Mouse (Mus musculus) splenic B cell, adult 2 months (primary cell): Measurements from ENCODE around the gene Tcf3.

Source experiments
- DNase-seq: peaks from one replicate; pipeline ENCODE4 v3.0.0-alpha.2; 2011; ENCODE audit warnings: low read depth, low spot score
- H3K27me3 ChIP-seq: 2 replicates; pipeline ENCODE4 v1.6.1; 2012; ENCODE audit warnings: mild to moderate bottlenecking, low read length, moderate library complexity, mixed read lengths; ENCODE audit not compliant: control insufficient read depth, poor library complexity, insufficient read depth, severe bottlenecking
- H3K36me3 ChIP-seq: 2 replicates; pipeline ENCODE4 v1.6.1; 2012; ENCODE audit warnings: mild to moderate bottlenecking, low read length, moderate library complexity, mixed read lengths; ENCODE audit not compliant: control insufficient read depth, poor library complexity, insufficient read depth, severe bottlenecking

Gene Tcf3

DNA sequence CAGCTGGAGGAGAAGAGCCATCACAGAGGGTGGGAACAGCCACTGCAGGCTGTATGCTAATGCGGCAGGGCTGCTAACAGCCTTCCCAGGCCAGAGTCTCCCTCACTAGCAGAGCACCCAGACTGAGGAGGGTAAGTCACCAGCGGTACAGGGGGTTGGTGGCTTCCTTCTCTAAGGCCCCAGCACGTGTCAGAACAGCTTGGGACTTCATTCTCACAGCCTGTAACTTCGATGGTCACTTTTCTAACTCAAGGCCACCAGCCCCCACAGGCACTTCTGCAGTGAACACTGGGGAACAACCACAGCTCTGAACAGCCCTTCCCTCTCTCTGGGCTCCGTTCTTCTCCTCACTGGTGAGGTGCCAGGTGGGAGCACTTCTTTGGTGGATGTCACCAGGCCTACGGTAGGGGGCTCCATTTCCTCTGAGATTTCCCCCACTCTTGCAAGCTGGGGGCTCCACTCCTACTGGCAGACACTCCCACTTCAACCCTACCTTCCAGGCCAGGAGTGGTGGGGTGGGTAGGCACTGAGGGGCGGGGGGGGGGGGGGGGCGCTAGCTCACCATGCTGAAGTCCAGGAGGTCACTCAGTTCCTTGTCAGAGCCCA, 3.0 kb downstream of the Tcf3 start:
- Histone ChIP-seq H3K36me3 (peaks cover 2% of the 10 kb centered on the region), H3K27me3 (no peaks in the 10 kb centered on the region)
- peak; percentile 39 for DNase-seq

DNA sequence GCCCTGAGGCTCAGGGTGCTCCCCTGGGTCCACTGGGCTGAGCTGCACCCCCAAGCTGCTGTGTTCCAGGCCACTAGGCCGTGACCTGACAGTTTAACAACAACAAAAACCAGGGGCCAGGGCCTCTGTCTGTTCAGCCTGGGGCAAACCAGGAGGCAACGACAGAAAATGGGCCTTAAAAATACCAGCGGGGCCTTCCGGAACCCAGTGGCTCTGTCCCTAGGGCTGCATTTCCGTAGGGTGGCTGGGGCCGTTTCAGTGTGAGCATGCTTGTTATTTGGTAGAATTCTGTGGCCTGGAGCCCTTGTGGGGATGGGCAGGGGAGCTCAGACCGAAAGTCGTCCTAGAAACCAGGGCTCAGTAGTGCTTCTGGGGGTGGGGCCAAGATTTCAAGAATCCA, 3.6 kb downstream of the Tcf3 start:
- no peaks in the 10 kb centered on the region for H3K27me3 ChIP-seq
- DNase-seq: peak; percentile 63
- H3K36me3 ChIP-seq: peaks cover 8% of the 10 kb centered on the region

DNA sequence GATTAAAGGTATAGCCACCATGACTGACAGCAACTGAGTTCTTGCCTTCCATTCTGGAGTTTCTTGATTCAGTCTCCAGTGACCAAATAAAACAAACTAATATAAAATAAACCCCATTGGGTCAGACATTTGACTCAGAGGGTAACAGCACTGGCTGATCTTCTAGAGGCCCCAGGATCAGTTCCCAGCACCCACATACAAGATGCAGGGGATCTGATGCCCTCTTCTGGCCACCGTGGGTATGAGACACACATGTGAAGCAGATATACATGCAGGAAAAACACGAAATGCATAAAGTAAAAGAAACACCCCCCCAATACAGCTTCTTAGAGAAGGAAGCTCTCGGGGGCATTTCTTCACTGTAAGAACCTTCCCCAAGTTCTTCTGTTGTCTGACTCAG, 8.4 kb downstream of the Tcf3 start:
- no peaks in the 10 kb centered on the region for H3K27me3 ChIP-seq

DNA sequence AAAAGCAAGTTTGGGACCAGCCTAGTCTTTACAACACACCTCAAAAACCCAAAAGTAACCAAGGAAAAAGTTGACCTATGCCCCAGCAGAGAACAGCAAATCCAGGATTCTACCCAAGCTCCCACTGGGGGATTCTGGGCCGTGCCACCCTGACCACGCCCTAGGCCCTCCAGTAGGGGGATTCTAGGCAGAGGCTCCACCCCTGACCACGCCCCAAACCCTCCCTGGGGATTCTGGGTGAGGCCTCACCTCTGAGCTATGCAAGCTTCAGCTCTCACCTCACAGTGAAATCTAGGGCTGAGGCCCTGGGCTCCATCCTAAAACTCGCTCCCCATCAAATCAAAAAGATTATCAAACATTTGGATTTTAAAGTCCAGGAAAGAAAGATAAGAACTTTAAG, 9.9 kb downstream of the Tcf3 start:
- DNase-seq: peak; percentile 72
- Histone ChIP-seq H3K36me3 (peaks cover 15% of the 10 kb centered on the region), H3K27me3 (no peaks in the 10 kb centered on the region)

More for the DNA sequence above, 8.4 kb downstream of the Tcf3 start:
- no peak for DNase-seq
- H3K36me3 ChIP-seq: peaks cover 15% of the 10 kb centered on the region

DNA sequence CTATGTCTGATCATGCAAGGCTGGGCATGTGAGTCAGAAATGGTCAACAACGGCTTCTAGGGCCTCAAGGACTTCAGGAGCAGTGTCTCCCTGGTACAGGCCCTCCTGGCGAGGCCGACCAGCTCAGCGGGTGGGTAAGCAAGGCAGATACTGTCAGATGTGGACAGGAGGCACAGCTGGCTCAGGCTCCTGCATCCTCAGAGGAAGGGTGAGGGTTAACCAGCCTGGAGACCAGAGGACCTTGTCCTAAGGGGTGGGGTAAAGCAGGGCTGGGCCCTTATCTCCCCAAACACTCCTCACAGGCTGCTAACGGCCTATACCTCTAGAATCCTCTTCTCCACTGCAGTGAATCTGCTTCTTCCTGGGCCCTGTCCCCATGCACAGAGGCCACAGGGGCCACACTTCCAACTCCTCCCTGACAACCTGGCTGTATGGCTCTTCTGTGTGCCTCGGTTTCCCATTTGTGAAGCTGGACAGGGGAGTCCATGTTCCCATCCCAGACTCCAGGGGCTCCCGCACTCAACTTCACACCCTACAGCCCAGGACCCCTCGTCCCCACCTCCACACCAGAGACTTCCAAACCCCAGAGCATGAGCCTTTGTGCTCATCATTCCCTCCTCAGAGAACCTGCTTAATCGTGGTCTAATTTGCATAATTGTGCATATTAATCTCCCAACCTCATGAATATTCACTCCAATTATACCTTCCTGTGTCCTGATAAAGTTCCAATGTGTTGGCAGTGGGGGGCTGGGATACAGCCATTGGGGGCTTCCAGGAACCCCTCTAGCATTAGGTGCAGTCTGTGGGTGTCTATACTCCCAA, 11.6 kb downstream of the Tcf3 start:
- no peaks in the 10 kb centered on the region for H3K27me3 ChIP-seq
- peaks cover 19% of the 10 kb centered on the region for H3K36me3 ChIP-seq
- no peak for DNase-seq

DNA sequence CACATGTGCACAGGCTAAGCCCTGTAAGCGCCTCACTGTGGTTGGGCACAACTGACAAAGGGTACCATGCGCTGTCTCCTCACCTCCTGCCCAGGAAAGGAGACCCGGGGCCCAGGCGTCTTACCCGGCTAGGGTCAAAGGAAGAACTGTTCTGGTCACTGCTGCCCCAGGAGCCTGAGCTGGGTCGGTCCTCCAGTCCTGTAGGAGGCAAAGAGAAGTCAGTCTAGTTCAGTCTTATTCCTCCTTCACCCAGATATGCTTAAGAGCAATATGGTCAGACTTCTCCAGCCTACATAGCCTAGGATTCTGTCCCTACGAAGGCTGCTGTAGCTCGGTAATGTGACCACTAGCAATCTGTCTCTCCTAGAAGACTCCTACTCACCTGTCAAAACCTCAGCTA, 12.2 kb downstream of the Tcf3 start:
- DNase-seq: no peak

DNA sequence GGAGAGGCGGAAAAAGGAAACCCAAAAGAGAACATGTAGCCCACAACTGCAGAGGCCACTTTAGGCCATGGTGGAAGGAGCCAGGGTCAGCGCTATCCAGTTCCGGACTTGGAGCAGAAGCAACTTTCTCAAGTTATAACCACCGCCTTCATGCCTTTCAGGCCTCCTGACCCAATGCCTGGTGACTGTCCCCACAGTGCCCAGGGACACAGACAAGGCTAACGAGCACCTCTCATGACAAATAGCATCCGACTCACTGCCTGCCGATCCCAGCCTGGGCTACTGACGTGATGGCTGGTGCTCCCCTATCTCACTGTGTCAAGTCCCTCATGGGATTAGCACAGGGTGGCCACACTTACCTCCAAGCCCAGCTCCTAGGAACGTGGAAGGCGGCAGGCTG, 12.7 kb downstream of the Tcf3 start:
- DNase-seq: no peak
- Histone ChIP-seq H3K27me3 (no peaks in the 10 kb centered on the region), H3K36me3 (peaks cover 22% of the 10 kb centered on the region)

More for the DNA sequence above, 12.2 kb downstream of the Tcf3 start:
- H3K27me3 ChIP-seq: no peaks in the 10 kb centered on the region
- peaks cover 21% of the 10 kb centered on the region for H3K36me3 ChIP-seq

DNA sequence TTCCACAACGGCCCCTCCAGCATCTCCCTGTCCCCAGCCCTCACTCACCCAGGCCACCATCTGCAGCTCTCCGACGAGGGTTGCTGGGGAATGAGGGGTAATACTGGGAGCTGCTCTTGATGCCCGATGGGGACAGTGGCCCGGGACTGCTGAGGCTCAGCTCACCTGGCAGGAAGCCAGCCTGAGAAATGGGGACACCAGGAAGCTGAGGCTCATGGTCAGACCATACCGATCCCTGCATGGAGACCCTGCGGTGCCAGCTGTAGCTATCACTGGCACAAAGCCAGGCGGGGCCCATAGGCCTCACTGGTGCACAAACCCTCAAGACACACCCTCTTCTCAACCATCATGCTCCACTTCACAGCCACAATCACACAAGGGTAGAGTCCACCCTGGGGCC, 14.0 kb downstream of the Tcf3 start:
- H3K36me3 ChIP-seq: peaks cover 18% of the 10 kb centered on the region
- DNase-seq: no peak
- no peaks in the 10 kb centered on the region for H3K27me3 ChIP-seq

DNA sequence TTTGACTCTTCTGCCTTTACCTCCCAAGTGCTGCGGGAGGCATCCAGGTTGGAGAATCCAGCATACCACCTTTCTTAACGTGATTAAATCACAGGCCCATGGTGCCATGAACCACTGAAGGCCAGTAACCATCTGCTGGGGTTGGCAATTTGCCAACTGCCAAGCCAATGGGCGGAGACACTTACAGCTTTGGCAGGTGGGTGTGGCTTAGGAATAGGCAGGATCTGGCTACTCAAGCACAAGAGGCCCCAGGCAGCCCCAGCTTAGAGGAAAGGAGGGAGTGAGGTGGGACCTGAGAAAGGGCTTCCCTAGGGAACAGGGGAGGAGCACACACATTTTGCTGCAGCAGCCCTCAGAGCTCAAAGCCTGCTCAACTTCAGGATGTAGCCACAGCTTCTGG, 15.1 kb downstream of the Tcf3 start:
- DNase-seq: no peak
- H3K36me3 ChIP-seq: peaks cover 18% of the 10 kb centered on the region
- no peaks in the 10 kb centered on the region for H3K27me3 ChIP-seq

DNA sequence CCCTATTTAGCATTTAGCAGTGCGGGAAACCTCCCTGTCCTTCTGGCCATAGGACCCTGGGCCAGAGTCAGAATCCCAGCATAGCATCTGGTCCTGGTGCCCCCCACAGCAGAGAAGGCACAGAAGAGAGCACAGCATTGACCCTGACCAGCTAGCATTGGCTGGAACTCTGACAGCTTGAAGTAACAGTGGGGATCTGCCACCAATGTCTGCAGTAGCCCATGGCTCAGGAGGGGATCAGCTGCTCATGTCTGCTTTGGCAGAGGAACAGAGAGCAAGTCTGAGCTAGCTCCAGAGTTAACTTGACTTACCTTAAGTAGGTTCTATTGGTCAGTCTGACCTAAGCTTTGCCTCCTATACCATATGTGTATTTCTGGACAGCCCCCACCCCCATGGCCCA, 15.6 kb downstream of the Tcf3 start:
- DNase-seq: no peak
- Histone ChIP-seq H3K36me3 (peaks cover 18% of the 10 kb centered on the region), H3K27me3 (no peaks in the 10 kb centered on the region)

DNA sequence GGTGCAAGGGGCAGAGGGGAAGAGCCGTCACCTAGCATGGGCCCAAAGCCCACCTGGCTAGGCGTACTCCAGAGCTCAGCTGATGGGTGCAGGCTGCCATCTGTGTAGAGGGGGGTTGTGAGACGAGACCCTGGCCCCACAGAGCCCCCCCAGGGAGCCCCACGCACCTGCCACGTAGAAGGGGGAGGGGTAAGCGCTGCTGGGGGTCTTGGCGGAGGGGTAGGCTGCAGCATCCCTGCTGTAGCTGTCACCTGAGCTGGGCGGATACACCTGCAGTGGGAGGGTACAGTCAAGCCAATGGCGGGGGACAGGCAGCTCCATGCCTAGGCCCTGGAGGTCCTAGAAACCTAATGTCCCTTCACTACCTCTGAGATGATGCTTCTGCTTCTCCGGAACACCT, 16.1 kb downstream of the Tcf3 start:
- Histone ChIP-seq H3K36me3 (peaks cover 18% of the 10 kb centered on the region), H3K27me3 (no peaks in the 10 kb centered on the region)
- no peak for DNase-seq

DNA sequence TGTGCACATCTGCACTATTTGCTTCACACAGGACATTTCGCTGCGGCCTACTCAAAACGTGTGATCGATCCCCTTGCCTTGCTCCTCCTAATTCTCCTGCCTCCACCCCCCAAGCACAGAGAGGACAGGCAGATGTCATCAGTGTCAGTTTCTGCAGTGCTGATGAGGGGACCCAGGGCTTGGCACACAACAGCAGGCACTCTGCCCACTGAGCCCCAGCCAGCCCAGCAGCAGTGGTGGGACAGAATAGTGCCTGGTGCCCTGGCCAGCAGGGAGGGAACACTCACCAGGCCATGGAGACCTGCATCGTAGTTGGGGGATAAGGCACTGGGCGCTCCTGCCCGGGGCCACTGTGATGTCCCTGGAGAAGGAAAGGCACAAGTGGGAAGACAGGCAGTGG, 17.9 kb downstream of the Tcf3 start:
- DNase-seq: no peak
- Histone ChIP-seq H3K27me3 (no peaks in the 10 kb centered on the region), H3K36me3 (peaks cover 13% of the 10 kb centered on the region)

DNA sequence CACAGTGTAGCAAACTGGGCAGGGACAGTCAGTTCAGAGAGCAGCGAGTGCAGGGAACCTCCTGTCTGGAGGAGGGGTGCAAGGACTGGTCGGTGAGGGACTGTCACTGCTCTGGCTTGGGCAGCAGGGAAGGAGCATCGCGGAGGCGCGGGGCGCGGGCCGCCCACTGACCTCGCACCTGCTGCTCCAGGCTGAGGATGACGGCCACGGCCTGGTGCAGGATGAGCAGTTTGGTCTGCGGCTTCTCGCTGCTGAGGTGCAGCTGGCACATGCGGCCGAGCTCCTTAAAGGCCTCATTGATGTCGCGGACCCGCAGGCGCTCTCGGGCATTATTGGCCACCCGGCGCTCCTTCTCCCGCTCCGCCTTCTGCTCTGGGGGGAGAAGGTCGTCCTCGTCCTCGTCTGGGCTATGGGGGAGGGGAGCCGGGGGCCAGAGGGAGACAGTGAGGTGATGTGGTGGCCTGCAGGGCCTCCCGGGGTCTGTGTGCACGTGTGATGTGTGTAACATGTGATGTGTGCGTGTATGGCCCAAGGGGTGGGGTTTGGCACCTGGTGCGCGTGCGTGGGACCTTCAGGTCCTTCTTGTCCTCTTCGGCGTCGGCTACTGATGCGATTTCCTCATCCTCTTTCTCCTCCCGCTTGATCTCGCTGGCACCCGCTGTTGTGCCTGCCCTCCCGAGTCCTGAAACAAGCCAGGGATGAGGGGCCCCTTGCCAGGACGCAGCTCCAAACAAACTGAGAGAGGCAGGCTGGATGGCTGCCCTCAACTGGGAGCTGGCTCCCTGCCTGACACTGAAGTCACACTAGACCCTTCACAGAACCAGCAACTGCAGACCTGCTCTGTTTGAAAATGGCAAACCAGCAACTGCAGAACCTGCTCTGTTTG, 20.5 kb downstream of the Tcf3 start:
- peaks cover 13% of the 10 kb centered on the region for H3K36me3 ChIP-seq
- no peaks in the 10 kb centered on the region for H3K27me3 ChIP-seq
- DNase-seq: no peak

DNA sequence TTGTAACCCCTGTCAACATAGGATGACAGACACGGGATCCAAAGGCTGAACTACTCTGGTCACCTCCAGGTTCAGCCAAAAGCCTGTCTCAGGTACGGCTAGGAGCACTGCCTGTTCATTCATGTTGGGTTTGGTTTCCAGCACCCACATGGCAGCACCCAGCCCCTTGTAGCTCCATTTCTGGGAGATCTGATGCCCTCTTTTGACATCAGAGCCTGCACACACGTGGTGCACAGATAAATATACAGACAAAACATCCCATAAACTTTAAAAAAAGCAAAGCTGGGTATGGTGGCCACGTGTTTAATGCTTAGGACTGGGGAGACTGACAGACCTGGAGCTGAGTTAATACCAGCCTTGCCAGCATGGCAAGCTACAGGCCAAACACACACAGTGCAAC, 25.5 kb downstream of the Tcf3 start:
- DNase-seq: no peak
- Histone ChIP-seq H3K27me3 (no peaks in the 10 kb centered on the region), H3K36me3 (peaks cover 11% of the 10 kb centered on the region)
